ENCODE assay signal across 19 mouse cellular contexts in the genomic region with DNA sequence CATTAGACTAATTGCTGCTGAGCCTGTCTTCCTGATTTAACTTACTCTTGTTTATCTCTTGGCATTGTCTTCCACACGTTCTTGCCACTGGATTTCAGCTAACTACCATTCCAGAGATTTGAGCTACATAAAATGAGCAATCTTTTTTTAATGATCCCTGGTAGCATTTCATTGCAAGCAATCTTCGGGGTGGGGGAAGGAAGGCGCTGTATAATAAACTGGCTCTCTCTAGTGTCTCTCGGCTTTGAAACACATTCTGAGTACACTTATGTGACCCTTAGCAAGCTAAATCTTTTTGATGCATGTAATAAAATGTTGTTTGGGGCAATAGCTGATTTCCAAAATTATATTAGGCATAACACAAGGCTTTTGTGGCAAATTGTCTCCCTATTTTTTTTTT.
DNase-seq lines count a peak whose midpoint lies in the region; ATAC-seq lines count a peak whose summit lies in the region.
"Had no signal": no experiment of that assay in that cellular context is flagged by ENCODE, and none has a peak within 500 bp of the region (broad histone marks: within the 10 kb centered on the region; RNA-seq: fewer than 3 reads in every experiment).

No protein-coding gene starts in this region.

- no peak for ATAC-seq in hindbrain, embryonic 13.5 days (ENCODE audit: low FRiP score)
- no peak for ATAC-seq in forebrain, embryonic 16.5 days
- no peak for ATAC-seq in limb, embryonic 13.5 days (ENCODE audit: low FRiP score, low read depth)
- ATAC-seq in neural tube, embryonic 14.5 days (ENCODE audit: low read depth): no peak
- no peak for ATAC-seq in CD4-positive, CD25-positive, alpha-beta regulatory T cell, adult 4 months
- ATAC-seq: inflammation-experienced regulatory T-cells, adult 6 months had no signal

- no peak overlapping the region for H3K9ac ChIP-seq in hindbrain, embryonic 13.5 days
- no peak overlapping the region; the same call in 1 of the 2 replicates for H3K9ac ChIP-seq in forebrain, embryonic 16.5 days (replicated peaks; ENCODE audit: low read depth, low read length)
- H3K9ac ChIP-seq in limb, embryonic 13.5 days: no peak overlapping the region
- H3K9ac ChIP-seq in neural tube, embryonic 14.5 days (replicated peaks; ENCODE audit: low read depth, low read length): no peak overlapping the region
- H3K9ac ChIP-seq: heart, embryonic 12.5 days; liver, embryonic 14.5 days; lung, embryonic 15.5 days; midbrain, embryonic 12.5 days had no signal

- H3K27me3 ChIP-seq in hindbrain, embryonic 13.5 days: peaks cover 19% of the 10 kb centered on the region
- peaks cover 18% of the 10 kb centered on the region for H3K27me3 ChIP-seq in hindbrain, embryonic 10.5 days (ENCODE audit: insufficient read depth, poor library complexity, severe bottlenecking)
- H3K27me3 ChIP-seq in forebrain, embryonic 16.5 days (replicated peaks; ENCODE audit: control insufficient read depth, insufficient read depth, low read length): peaks cover 22% of the 10 kb centered on the region; the same call in 1 of the 2 replicates
- H3K27me3 ChIP-seq in limb, embryonic 13.5 days: peaks cover 14% of the 10 kb centered on the region
- no peaks in the 10 kb centered on the region for H3K27me3 ChIP-seq in neural tube, embryonic 14.5 days (ENCODE audit: control insufficient read depth, insufficient read depth, low read length)

- no peak overlapping the region for H3K4me3 ChIP-seq in hindbrain, embryonic 13.5 days
- no peak overlapping the region for H3K4me3 ChIP-seq in hindbrain, embryonic 10.5 days
- H3K4me3 ChIP-seq in forebrain, embryonic 16.5 days (replicated peaks; ENCODE audit: low read length): no peak overlapping the region; the same call in 1 of the 2 replicates
- H3K4me3 ChIP-seq in limb, embryonic 13.5 days: no peak overlapping the region; the same call in 1 of the 2 replicates
- no peak overlapping the region for H3K4me3 ChIP-seq in neural tube, embryonic 14.5 days (ENCODE audit: low read depth, low read length)
- H3K4me3 ChIP-seq: heart, embryonic 12.5 days; lung, embryonic 15.5 days; midbrain, embryonic 12.5 days had no signal

- WGBS in hindbrain, embryonic 13.5 days: 60% methylated on average over 4 of the region's 4 CpGs
- 82% methylated on average over 4 of the region's 4 CpGs for WGBS in hindbrain, embryonic 10.5 days
- WGBS in forebrain, embryonic 16.5 days: 39% methylated on average over 4 of the region's 4 CpGs
- WGBS in limb, embryonic 13.5 days: 34% methylated on average over 4 of the region's 4 CpGs
- WGBS in neural tube, embryonic 14.5 days: 26% methylated on average over 4 of the region's 4 CpGs

- no peak for DNase-seq in hindbrain, embryonic 10.5 days (ENCODE audit: low spot score)
- no peak for DNase-seq in lung, postnatal 14 days
- DNase-seq: heart, postnatal 14 days; kidney, adult 9 months; kidney, postnatal 25 days; thymus, postnatal 36 days had no signal

- H3K4me1 ChIP-seq in hindbrain, embryonic 13.5 days (replicated peaks): peaks cover 42% of the 10 kb centered on the region
- 0 out of 2 replicates have a peak, but pooled peaks cover 3% of the 10 kb centered on the region for H3K4me1 ChIP-seq in hindbrain, embryonic 10.5 days (replicated peaks)
- H3K4me1 ChIP-seq in forebrain, embryonic 16.5 days (replicated peaks; ENCODE audit: control insufficient read depth, insufficient read depth, low read length): peaks cover 21% of the 10 kb centered on the region
- peaks cover 29% of the 10 kb centered on the region for H3K4me1 ChIP-seq in limb, embryonic 13.5 days
- H3K4me1 ChIP-seq in neural tube, embryonic 14.5 days (ENCODE audit: control insufficient read depth, insufficient read depth, low read length): peaks cover 14% of the 10 kb centered on the region; the same call in 1 of the 2 replicates
- H3K4me1 ChIP-seq: heart, embryonic 12.5 days had no signal

- no peaks in the 10 kb centered on the region for H3K9me3 ChIP-seq in hindbrain, embryonic 13.5 days
- no peaks in the 10 kb centered on the region for H3K9me3 ChIP-seq in hindbrain, embryonic 10.5 days
- H3K9me3 ChIP-seq in forebrain, embryonic 16.5 days (ENCODE audit: control insufficient read depth, low read length): no peaks in the 10 kb centered on the region
- H3K9me3 ChIP-seq in limb, embryonic 13.5 days: no peaks in the 10 kb centered on the region
- no peaks in the 10 kb centered on the region for H3K9me3 ChIP-seq in neural tube, embryonic 14.5 days (ENCODE audit: control insufficient read depth, low read length)
- H3K9me3 ChIP-seq: heart, embryonic 12.5 days; lung, embryonic 15.5 days; midbrain, embryonic 12.5 days had no signal

- peak overlapping the region; percentile 49 for H3K4me2 ChIP-seq in hindbrain, embryonic 13.5 days
- H3K4me2 ChIP-seq in forebrain, embryonic 16.5 days (ENCODE audit: low read length): peak overlapping the region; percentile 58
- H3K4me2 ChIP-seq in limb, embryonic 13.5 days (replicated peaks): peak overlapping the region; percentile 56
- H3K4me2 ChIP-seq in neural tube, embryonic 14.5 days (ENCODE audit: low read depth, low read length): peak overlapping the region; percentile 42
- H3K4me2 ChIP-seq: heart, embryonic 12.5 days; lung, embryonic 15.5 days had no signal

- H3K27ac ChIP-seq in hindbrain, embryonic 13.5 days: peak overlapping the region; percentile 83
- no peak overlapping the region for H3K27ac ChIP-seq in hindbrain, embryonic 10.5 days
- no peak overlapping the region for H3K27ac ChIP-seq in forebrain, embryonic 16.5 days (ENCODE audit: low read length)
- no peak overlapping the region for H3K27ac ChIP-seq in limb, embryonic 13.5 days
- peak overlapping the region; percentile 69; the same call in 1 of the 2 replicates for H3K27ac ChIP-seq in neural tube, embryonic 14.5 days (ENCODE audit: low read depth, low read length)
- H3K27ac ChIP-seq: gastrocnemius, adult 2 months; left cerebral cortex, adult 2 months; liver, embryonic 14.5 days; lung, embryonic 15.5 days; macrophage had no signal

- no peaks in the 10 kb centered on the region for H3K36me3 ChIP-seq in hindbrain, embryonic 13.5 days
- H3K36me3 ChIP-seq in hindbrain, embryonic 10.5 days: no peaks in the 10 kb centered on the region
- no peaks in the 10 kb centered on the region for H3K36me3 ChIP-seq in forebrain, embryonic 16.5 days (ENCODE audit: control insufficient read depth, insufficient read depth)
- no peaks in the 10 kb centered on the region for H3K36me3 ChIP-seq in limb, embryonic 13.5 days
- H3K36me3 ChIP-seq in neural tube, embryonic 14.5 days (ENCODE audit: control insufficient read depth, insufficient read depth, low read length): no peaks in the 10 kb centered on the region
- H3K36me3 ChIP-seq: heart, embryonic 12.5 days; lung, embryonic 15.5 days; midbrain, embryonic 12.5 days had no signal

Comparison
In these comparisons a context has a peak if more than half of its experiments do, and no peak if none do; other contexts are left out.
1. H3K27ac ChIP-seq: peak in hindbrain, embryonic 13.5 days (single experiment) and neural tube, embryonic 14.5 days (single experiment); none in hindbrain, embryonic 10.5 days (single experiment), forebrain, embryonic 16.5 days (single experiment) and limb, embryonic 13.5 days (single experiment).
2. Peak in every context shown above with its lines, with median percentiles within 50 percentile points of each other: H3K4me2 ChIP-seq.